Mouse (Mus musculus): ENCODE data around the gene Trim7.

Trim7 gene

DNA sequence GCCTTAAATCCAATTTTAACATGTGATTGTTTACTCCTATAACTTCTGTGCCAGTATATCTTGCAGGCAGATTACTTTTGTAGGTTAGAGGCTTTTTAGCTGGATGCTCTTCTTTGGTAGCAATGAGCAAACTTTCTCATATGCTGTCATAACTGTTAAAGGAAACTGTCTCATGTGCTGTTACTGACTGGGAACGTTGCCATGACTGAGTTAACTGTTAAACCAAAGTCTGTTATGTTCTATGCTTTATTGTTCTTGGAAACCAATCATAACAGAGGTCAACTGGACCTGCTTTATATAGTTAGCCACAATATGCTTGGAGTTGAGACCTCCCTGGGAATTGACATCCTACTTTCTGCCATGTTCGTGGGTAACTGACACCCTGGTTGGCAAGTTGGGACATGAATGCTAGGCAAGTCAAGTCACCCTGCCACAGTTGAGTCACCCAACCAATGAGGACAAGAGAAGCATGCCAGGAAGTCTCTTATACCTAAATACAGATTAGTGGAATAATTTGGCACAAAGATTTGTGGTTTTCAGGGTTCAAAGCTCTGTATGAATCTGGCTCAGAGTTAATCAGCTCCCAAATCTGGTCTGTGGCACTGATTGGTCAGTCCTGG lies 73.0 kb downstream of the Trim7 start:
- DNase-seq (ENCODE audit: low read depth, low spot score): no peak

DNA sequence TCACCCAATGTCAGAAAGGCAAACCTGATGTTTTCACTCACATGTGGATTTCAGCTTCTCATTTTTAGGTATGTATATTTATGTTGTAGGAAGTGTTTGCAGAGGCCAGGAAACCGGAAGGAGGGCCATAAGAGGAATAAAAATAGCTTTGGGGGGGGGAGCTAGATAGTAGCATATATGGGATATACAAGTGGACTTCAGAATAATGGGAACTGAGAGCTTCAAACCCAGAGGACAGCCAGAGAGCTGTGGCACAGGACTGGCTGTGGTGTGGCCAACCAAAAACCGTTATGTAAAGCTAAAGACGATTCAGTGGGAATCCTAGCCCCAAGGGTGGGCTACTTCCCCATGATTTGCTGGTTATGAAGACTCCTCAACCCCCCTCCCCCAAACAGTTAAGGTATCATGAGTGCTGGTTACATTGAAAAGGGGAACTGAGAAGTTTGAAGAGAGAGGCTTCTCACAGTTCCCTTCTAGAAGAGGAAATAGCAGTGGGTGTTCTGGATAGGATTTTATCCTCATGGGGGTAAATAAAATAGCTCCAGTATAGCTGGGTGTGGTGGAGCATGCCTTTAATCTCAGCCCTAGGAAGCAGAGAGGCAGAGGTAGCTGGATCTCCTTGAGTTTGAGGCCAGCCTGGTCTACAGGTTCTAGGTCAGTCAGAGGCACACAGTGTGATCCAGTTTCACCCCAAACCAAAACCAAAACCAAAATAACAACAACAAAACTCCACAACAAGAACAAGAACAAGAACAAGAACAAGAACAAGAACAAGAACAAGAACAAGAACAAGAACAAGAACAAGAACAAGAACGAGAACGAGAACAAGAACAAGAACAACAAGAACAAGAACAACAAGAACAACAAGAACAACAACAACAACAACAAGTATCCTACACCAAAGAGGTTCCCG lies 75.0 kb downstream of the Trim7 start:
- peak; percentile 66 for DNase-seq (ENCODE audit: low read depth, low spot score)

DNA sequence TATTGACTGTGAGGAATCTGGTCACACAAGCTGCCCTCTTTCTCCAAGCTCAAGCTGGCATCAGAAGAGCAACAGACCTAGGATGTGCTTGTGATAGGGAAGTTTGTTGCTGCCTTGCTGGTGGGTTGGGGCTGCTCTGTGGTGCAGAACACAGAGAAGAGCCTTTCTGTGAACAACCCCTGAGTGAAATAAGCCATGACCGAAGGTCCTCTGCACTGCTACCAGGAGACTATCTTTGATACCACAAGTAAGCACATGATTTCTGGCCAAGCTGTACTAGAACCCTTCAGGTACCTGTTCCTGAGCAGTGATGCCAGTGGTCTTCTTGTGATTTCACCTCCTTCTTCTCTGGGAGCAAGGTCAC lies 75.6 kb downstream of the Trim7 start:
- peak; percentile 46 for DNase-seq (ENCODE audit: low read depth, low spot score)
